Mouse (Mus musculus): ENCODE measurements around the gene Itpripl2. TPM values are rescaled to one million over a fixed set of nuclear protein-coding genes. Genes with fewer than 3 reads are reported as not detected.
A peak's percentile ranks its signal among the peaks of the same experiment; 100 is the strongest.

Gene Itpripl2
- total RNA-seq, 2 experiments from 2014 or later: 3.1 to 3.8 TPM

DNA sequence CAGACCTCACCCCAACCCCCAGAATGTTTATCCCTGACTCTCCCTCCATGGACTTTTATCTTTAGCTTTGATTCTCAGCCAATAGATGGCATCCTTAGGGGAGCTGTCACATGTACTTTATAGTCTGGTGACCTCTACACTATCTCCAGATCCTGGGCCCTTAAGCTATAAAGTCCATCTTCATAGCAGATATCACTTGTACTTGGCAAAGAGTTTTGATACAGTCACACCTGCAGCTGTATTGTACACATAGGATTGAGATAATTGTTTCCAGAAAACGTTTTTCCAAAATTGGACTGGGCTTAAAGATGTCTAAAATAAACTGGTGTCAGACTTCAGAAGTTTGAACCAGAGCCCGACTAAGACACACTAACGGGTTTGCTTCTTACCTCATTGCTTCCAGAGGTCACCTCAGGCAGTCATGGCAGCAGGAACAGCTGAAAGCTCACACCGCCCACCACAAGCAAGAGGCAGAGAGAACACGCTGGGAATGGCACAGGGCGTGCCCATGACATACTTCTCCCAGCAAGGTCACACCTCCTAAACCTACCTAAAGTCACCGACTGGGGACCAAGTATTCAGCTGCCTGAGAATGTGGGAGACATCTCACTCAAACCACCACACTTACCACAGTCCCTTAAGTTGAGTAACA is 8.1 kb upstream of the Itpripl2 start:
- no peak for TF ChIP-seq CTCF (conservative IDR thresholded peaks at IDR 0.05)
- H3K4me3 ChIP-seq: no peak overlapping the region
- no peak for DNase-seq (ENCODE audit: low spot score in 2 of 2)
- no peak overlapping the region for H3K27ac ChIP-seq

DNA sequence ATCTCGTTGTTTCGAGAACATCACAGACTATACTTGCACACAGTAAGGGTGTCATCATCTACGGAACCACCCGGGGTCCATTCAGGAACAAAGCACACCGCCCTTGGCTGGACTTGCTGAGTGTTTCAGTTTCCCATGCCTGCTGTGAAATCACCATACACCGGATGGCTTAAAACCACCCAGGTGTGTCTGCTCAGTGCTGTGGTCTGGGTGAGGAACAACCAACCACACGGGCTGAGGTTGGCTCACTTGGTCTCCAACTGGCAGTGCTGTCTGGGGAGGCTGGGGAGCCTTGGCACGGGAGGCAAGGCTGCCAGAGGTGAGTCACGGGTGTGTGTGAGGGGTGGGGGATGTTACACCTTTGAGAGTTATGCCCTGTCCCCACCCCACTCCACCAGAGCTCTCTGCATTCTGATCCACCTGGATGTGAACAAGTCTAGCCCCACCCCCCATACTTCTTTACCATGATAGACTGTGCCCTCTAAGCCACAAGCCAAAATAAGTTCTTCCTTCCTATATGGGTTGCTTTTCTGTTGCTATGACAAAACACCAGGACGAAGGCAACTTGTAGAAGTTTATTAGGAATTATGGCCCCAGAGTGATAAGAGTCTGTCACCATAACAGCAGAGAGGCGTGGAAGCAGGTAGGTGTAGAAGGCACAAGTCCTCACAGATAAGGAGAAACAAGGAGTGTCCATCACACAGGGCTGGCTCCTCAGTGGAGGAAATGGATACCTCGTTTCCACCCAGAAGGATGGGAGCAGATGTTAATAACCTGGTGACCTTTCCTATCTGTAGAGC is 7.4 kb upstream of the Itpripl2 start:
- no peak for DNase-seq (ENCODE audit: low spot score in 2 of 2)
- Histone ChIP-seq H3K27ac (no peak overlapping the region), H3K4me3 (no peak overlapping the region)
- no peak for TF ChIP-seq CTCF (conservative IDR thresholded peaks at IDR 0.05)

DNA sequence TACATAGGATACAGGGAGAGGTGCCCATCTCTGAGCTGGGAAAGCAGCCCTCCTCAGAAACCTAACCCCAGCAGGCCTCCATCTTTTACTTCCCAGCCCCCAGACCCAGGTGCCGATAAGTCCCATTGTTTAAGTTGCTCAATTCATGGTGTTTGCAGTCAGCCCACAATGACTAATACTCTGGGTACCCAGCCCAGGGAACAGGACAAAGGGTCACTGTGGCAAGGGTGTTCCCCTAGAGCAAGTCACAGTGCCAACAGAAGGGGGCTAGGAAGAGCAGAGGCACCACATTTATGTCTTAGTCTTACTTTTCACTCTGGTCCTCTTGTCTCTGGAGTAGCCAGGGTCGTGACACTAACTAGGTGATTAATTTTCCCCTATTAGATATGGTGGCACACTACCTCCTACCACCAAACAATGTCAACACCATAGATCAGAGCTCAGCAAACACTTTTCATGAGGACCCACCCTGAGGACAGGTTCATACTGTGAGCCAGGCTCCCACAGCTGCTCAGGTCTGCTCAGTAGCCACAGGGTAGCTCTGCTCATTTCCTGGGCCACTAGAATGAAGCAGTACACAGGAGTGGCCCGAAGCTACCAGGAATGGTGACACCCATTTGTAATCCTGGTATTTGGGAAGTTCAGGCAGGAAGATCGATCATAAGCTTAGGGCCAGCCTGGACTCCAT is 3.3 kb upstream of the Itpripl2 start:
- DNase-seq (ENCODE audit: low spot score in 2 of 2): no peak
- TF ChIP-seq CTCF (conservative IDR thresholded peaks at IDR 0.05): no peak
- H3K4me3 ChIP-seq: no peak overlapping the region
- no peak overlapping the region for H3K27ac ChIP-seq

DNA sequence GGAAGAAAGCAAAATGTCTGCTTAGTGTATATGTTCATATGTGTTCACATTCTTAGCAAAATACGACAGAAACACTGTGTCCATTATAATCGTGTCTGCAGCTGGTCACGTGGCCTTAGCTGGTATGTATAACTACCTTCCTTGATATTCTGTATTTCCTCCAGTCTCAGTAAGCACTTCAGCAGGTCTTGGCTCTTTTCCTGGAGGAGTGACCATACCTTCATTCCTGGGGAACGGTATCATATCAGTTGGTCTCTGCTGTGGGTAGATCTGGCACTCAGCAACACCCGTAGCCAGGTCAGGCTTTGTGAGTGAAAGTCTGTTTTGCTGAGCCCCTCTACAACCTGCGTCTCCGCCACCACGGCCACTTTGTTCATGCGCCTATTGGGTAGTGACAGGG is 2.1 kb upstream of the Itpripl2 start:
- TF ChIP-seq CTCF (conservative IDR thresholded peaks at IDR 0.05): no peak
- Histone ChIP-seq H3K4me3 (no peak overlapping the region), H3K27ac (no peak overlapping the region)
- DNase-seq (ENCODE audit: low spot score in 2 of 2): no peak

DNA sequence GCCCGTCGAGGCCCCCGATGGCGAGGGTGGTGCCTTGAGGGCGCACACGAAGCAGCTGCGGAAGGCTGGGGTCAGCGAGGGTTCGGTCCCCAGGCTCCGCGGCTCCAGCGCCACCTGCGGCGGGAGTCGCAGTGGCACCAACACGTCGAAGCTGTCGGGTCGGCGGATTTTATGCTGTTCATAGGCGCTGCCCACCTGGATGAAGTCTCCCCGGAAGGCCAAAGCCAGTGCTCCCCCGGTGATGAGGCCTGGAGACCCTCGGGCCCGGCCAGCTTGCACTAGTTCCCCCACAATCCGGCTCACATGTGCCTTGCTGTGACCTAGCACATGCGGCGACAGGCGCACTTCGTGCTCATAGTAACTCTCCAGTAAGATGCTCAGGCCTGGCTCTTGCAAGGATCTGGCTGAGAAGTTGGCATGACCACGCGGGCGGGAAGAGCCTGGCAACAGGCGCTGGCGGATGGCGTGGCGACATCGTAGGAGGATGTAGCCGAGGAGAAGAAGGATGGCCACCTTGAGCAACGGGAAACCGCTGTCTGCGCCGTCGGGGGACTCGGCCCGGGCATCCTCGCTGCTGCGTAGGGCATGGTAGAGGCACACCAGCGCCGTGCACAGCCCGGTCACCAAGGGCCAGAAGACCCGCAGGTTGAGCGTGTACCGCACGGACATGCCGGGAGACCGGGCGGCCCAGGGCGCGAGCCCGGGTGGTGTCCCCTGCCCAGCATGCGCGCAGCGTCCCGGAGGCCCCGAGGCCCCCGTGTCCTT is 927 bp downstream of the Itpripl2 start:
- peak; percentile 49 for TF ChIP-seq CTCF (conservative IDR thresholded peaks at IDR 0.05)
- H3K4me3 ChIP-seq: peak overlapping the region; percentile 61
- peak overlapping the region; percentile 79 for H3K27ac ChIP-seq
- DNase-seq (ENCODE audit: low spot score in 2 of 2): no peak

DNA sequence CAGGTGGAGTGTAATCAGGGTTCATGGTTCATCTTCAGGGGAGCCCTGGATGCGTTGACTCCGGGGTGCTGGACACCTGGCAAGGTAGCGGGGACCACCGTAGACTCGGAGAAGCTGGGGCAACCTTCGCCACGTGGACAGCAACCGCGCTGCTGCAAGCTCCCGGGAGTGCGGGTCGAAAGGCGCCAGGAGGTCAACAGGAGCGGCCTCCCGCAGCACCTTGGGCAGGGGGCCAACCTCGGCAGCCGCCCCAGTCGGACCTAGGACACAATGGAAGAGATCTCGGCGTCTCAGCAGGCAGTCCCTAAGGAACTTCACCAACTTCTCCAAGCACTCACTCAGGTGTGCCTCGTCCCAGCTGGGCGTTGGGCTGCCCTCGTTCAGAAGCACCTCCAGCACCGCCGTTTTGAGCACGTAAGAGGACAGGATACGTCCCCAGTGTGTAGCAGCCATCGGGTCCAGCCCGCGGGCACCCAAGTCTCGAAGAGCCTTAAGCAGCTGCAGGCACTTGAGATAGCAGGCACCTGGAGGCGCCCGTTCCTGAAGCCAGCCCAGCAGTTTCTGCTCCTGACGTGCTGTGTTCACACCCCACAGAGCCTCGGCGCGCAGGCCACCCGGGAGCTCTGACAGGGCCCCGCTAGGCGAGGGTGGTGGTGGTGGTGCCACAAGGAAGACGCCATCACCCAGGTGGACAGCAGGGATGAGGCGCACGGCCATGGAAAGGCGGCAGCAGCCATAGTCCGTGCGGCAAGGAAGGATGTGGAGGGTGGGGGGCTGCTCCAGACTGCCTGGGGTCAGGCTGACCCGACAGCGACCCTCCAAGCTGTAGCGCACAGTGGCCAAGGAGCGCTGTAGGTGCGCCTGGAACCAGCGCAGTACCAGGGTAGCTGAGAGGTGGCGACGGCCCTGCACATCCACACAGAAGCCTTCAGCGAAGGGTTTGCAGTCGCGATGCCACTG is 1.8 kb downstream of the Itpripl2 start:
- Histone ChIP-seq H3K4me3 (no peak overlapping the region; the same call in 1 of the 2 replicates), H3K27ac (no peak overlapping the region)
- no peak for DNase-seq (ENCODE audit: low spot score in 2 of 2)
- TF ChIP-seq CTCF (conservative IDR thresholded peaks at IDR 0.05): no peak

DNA sequence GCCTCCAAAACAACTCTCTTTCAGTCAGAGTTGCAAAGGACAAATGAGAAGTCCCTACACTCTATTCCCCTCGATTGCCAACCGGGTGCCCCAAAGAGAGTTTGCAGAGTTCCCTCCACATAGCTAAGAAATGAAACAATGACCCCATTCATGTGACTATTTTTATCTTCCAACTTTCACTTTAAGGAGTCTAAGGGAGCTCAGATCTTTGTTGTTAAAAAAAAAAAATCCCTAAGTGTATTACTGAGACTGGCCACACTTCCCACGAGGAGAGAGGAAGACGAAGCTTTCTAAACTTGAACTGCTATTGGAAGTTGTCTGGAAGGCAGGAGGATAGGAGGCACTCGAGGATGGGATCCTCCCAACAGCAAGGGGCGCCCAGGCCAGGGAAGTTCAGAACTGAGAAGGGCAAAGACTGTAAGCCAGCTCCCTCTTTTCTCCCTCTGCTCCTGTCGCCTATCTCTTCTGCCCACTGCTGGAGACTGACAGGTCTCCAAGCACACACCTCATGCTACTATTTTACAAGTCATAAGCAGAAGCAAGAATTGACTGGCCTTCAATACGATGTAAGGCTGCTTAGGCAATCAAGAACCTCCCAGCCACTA is 3.6 kb downstream of the Itpripl2 start:
- Histone ChIP-seq H3K4me3 (no peak overlapping the region), H3K27ac (no peak overlapping the region)
- TF ChIP-seq CTCF (conservative IDR thresholded peaks at IDR 0.05): peak; percentile 33; the same call in 1 of the 2 replicates
- DNase-seq (ENCODE audit: low spot score in 2 of 2): no peak

DNA sequence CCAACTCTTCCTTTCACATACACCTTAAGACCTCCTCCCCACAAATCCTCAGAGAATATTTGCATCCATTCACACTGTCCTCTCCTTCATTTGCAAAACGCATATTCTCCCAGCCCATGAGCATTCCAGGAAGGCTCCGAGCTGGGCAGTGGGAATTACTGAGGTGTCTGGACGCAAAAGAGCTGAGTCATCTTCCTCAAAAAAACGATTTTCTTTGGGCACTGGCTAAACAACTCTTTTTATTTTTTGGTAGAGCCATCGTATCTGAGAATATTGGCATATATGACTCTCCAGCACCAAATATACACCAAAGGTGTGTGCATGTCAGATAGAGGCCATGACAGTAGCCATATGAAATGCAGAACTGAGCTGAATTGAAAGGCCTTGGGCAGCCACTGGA is 4.9 kb downstream of the Itpripl2 start:
- Histone ChIP-seq H3K27ac (no peak overlapping the region), H3K4me3 (no peak overlapping the region)
- no peak for DNase-seq (ENCODE audit: low spot score in 2 of 2)
- TF ChIP-seq CTCF (conservative IDR thresholded peaks at IDR 0.05): no peak

DNA sequence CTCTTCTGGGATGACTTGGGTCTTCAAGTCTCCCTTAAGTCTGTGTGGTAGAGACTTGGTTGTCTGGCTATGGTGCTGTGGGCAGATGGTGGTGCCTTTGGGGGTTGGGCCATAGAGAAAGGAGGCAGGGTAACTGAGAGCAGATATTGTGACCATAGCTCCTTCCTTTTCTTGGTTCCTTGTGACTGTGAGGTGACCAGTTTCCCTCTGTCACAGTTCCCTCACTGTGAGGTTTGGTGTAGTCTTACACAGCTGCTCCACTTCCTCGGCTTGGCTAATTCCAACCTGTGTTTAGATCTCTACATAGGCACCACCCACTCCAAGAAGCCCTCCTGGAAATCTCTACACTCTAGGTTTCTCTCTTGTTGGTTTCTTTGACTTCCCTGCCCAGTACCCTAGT is 7.8 kb downstream of the Itpripl2 start:
- H3K4me3 ChIP-seq: no peak overlapping the region
- no peak for TF ChIP-seq CTCF (conservative IDR thresholded peaks at IDR 0.05)
- no peak for DNase-seq (ENCODE audit: low spot score in 2 of 2)
- H3K27ac ChIP-seq: no peak overlapping the region

DNA sequence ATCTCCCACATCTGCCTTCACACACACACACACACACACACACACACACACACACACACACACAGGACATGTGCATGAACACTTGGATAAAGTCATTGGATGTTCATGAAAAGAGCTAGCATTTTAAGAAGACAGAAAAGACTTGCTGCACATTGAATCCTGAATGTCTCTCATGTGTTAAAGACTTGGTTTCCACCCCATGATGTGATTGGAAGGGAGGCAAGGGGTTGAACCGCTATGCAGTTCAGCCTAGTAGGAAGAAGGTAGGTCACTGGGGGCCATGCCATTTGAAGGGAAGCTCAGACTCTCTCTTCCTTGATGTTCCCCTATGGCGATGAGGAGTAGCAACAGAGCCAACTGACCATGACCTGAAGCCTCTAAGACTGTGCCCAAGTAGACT is 9.8 kb downstream of the Itpripl2 start:
- TF ChIP-seq CTCF (conservative IDR thresholded peaks at IDR 0.05): no peak
- DNase-seq (ENCODE audit: low spot score in 2 of 2): no peak
- Histone ChIP-seq H3K4me3 (no peak overlapping the region), H3K27ac (no peak overlapping the region)

DNA sequence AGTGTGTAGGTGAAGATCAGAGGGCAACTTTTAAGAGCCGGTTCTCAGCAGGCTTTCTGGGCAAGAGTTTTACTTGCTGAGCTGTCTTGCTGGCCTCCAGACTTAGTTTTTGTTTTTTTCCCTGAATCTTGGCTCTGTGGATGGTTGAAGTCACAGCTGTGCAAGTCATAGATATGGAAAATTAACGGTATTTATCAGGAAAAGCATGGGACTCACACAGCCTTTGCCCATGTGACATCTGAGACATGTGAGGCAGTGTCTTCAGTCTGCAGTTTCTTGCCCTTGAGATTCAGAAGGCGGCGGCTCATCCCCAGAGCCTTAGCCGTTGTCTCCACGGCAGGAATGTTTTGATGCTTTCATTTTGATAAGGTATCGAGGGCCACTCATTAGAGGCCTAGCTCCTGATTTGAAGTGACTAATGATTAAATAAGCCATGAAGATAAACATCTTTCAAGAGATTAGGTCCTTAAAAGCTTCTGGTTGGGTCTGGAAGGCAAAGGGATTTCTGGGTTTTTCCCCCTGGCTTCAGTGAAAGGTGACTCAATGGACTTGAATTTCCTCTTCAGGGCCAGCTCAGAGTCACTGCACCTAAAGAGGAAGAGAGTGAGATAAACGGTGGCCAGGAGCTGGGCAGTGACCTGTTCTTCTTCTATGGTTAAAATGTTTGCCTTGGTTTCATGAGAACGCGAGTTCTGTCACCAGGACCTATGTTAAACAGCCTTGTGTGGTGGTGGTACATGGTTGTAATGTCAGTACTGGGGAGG is 10.5 kb downstream of the Itpripl2 start:
- no peak for DNase-seq (ENCODE audit: low spot score in 2 of 2)
- TF ChIP-seq CTCF (conservative IDR thresholded peaks at IDR 0.05): no peak
- H3K4me3 ChIP-seq: no peak overlapping the region
- H3K27ac ChIP-seq: no peak overlapping the region

Measured in layer of hippocampus, adult 2 months (tissue).